Mouse (Mus musculus) monocyte, adult 5-6 weeks (primary cell): ENCODE results near the gene Cnfn. TPM values are rescaled to one million over a fixed set of nuclear protein-coding genes. Genes with fewer than 3 reads are reported as not detected.
"Not testable (repeated sequence)": the region's sequence is repeated elsewhere in the genome, so short reads cannot be mapped to it uniquely, and the experiment has no call there.

ENCODE experiments used
- ATAC-seq: fragments of 153-309, 156-312 bp; replicated peaks from 2 replicates; pipeline ENCODE4 v1.8.0; 2017; ENCODE audit warnings: mild to moderate bottlenecking; ENCODE audit not compliant: low TSS enrichment, insufficient number of reproducible peaks, severe bottlenecking, poor library complexity, low FRiP score
- total RNA-seq: library from RNA; stranded (forward); fragments of 200-1000, 200-491, 200-594 nt; gene quantifications from 3 replicates; pipeline ENCODE4 v1.2.3, GENCODE M21; 2017

The Cnfn gene
- total RNA-seq, 1 experiment from 2014 or later: not detected

GRCm38 (mm10) chr7:25377100-25377700 lies 7.7 kb upstream of the Cnfn start:
- no peak for ATAC-seq

- no peak for ATAC-seq
Measured at GRCm38 (mm10) chr7:25376556-25376955, 7.0 kb upstream of the Cnfn start.

- 0 out of 2 replicates have a peak, but pooled peaks have one; percentile 27 for ATAC-seq
Measured at GRCm38 (mm10) chr7:25372441-25372840, 2.9 kb upstream of the Cnfn start.

DNA sequence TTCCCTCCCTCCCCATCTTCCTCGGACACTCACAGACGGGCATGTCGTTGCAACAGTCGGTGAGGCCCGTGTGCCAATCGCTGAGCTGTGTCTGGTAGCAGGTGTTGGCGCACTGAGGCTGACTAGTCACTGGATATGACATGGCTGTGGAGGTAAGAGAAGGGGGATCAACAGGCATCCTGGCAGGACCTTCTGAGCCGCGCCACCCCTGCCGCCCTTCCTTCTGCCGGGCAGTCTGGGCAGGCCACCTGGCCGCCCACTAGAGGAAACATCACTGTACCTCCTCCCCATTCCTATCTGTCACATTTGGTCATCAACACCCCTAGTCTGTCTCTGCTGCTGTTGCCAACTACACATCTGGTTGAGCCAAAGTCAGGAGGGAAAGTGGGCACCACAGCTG lies 1.2 kb downstream of the Cnfn start:
- ATAC-seq: no peak

- ATAC-seq: no peak
Measured at GRCm38 (mm10) chr7:25367632-25368293, 1.8 kb downstream of the Cnfn start.

DNA sequence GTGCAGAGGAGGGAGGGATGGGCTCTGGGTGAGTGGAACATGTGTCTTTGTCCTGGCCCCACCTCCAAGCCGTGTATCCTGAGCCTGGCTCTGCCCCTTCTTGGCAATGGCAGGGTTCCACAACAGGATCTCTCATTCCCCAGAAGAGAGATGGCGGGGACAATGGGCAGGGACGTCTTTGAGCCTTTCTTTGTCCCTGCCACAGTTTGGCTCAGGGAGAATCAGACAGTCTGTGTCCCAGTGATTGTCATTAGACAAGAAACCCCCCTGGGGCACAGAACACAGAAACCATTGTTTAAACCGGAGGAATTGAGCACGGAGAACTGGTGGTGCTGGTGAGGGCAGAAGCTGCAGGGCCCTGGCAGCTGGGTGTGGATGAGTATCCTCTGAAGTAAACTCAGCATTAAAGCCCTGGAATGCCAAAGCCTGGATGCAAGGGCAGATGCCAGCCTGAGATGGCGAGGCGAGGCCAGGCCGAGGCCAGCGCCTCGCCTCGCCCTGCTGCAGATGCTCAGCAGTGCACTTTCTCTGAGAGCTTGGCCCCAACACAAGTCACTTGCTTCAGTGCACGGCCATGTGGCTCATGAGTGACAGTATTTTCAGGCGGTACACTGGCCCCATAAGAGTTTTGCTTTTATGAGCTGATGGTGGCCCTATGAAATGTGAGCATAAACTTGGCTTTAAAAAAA lies 3.4 kb downstream of the Cnfn start:
- no peak for ATAC-seq

DNA sequence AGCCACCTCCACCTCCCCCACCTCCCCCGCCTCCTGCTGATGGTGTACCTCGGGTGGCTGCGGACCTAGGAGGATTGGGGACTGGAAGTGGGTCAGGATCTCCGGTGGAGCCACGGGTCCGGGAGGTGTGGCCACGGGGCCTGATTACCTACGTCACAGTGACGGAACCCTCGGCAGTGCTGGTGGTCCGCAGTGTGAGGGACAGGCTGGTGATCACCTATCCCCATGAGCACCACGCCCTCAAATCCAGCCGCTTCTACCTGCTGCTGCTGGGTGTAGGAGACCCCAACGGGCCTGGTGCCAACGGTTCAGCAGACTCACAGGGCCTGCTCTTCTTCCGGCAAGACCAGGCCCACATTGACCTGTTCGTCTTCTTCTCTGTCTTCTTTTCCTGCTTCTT lies 5.9 kb downstream of the Cnfn start:
- no peak for ATAC-seq

- ATAC-seq: no peak
Measured at GRCm38 (mm10) chr7:25363151-25363550, 6.4 kb downstream of the Cnfn start.

DNA sequence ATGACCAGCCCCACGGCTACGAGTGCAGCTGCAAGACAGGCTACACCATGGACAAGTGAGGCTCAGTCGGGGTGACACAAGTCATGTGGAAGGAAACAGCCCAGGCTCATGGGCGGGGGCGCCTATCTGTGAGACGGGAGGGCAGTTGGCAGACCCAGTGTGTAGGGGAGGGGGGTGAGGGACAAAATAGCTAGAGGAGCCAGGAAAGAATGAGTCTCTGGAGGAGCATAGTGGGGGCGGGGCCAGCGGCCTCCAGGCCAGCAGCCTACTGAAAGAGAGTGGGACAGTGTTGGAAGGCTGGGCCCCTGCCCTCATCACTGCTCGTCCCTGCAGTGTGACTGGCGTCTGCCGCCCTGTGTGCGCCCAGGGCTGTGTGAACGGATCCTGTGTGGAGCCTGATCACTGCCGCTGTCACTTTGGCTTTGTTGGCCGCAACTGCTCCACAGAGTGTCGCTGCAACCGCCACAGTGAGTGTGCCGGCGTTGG lies 10.8 kb downstream of the Cnfn start:
- no peak for ATAC-seq

DNA sequence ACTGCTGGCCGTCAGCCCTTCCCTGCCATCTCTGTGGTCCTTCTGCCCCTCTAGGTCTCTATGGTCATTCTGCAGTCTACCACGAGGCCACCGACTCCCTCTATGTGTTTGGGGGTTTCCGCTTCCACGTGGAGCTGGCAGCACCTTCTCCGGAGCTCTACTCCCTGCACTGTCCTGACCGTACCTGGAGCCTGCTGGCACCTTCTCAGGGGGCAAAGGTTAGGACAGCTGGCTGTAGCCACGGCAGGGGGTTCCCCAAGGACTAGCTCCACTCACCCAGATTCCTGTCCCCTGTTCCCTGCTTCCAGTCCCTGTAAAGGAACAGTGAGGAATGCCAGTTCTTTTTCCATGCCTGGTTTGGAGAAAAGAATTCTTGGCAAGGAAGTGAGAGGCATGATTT lies 20.7 kb downstream of the Cnfn start:
- ATAC-seq: no peak

GRCm38 (mm10) chr7:25341000-25341784 lies 28.3 kb downstream of the Cnfn start:
- ATAC-seq: no peak

GRCm38 (mm10) chr7:25339329-25339728 lies 30.2 kb downstream of the Cnfn start:
- 0 out of 2 replicates have a peak, but pooled peaks have one; percentile 12 for ATAC-seq

DNA sequence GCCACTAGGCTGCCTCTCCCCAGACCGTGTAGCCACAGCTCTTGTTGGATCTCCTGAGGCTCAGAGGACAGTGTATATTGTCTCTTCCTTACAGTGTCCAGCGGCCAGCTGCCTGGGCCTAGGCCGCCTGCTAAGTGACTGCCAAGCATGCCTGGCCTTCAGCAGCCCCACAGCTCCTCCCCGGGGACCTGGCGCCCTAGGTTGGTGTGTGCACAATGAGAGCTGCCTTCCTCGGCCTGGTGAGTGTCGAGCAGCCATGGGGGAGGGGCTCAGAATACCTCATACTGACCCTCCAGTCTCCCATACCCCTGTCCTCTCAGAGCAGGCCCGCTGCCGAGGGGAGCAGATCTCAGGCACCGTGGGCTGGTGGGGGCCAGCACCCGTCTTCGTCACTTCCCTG lies 35.1 kb downstream of the Cnfn start:
- no peak for ATAC-seq

DNA sequence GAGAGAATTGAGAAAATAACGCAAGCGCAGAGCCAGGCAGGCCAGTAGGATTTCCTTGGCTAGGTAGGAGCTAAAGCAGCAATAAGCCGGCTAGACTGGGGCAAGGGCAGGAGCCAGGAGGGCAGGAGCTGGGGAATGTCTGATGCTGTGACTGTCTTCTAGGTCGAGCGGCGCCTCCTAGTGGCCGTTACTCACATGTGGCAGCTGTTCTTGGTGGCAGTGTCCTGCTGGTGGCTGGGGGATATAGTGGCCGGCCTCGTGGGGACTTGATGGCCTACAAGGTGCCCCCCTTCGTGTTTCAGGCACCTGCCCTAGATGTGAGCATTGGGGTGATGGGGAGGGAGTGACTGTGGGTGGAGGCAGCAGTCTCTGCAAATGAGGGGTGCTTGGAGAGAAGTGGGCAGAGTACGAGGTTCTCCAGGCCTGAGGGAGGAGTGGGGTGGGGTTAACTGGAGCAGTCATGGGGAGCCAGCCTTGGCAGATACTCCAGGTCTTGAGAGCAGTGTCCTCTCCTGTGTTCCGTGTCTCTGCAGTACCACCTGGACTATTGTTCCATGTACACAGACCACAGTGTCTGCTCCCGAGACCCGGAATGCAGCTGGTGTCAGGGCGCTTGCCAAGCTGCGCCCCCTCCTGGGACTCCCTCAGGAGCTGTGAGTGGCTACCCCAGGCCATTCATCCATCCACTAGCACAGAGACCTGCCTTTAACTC lies 35.8 kb downstream of the Cnfn start:
- ATAC-seq: peak; percentile 75

DNA sequence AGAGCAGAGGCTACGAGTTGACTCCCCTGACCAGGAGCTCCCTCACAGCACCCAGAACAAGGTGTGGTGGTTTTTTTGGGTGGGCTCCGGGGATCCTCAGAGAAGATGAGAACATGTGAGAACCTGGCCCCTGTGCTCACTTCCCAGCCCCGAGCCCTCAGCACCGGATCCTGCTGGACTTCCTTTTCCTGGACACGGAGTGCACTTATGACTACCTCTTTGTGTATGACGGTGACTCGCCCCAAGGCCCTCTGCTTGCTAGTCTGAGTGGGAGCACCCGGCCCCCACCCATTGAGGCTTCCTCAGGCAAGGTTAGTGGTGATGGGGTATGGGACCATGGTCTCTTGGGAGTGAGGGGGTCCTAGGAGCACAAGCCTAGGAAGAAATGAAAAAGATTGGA lies 43.3 kb downstream of the Cnfn start:
- ATAC-seq: no peak

DNA sequence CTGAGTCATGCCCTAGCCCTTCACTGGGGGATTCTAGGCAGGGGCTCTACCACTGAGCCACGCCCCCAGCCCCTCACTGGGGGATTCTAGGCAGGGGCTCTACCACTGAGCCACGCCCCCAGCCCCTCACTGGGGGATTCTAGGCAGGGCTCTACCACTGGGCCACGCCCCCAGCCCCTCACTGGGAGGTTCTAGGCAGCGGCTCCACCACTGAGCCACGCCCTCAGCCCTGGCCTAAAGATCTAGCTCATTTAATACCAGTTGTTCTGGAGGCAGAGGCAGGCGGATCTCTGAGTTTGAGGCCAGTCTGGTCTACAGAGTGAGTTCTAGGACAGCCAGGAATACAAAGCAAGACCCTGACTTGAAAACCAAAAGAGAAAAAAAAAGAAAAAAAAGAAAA lies 44.1 kb downstream of the Cnfn start:
- ATAC-seq: not testable (repeated sequence)

DNA sequence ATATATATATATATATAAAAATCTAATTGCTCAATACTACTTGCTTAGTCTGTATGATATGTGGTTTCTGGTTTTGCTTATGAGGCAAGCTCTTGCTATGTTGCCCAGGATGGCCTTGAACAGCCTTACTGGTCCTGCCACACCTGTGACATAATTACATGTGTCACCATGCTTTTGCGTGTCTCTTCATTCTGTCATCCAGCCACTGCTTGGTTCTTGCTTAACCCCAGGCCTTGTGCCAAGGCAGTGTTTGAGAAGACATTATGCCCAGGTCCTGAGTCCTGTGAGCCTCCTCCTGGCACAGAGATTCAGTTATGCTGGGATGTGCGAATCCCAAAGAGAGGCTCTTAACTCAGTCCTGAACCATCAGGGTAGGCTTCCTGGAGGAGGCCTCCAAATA lies 46.3 kb downstream of the Cnfn start:
- no peak for ATAC-seq

- no peak for ATAC-seq
Measured at GRCm38 (mm10) chr7:25322058-25322484, 47.5 kb downstream of the Cnfn start.
